Comparison of ENCODE assay signal across 25 mouse cellular contexts in the genomic region with DNA sequence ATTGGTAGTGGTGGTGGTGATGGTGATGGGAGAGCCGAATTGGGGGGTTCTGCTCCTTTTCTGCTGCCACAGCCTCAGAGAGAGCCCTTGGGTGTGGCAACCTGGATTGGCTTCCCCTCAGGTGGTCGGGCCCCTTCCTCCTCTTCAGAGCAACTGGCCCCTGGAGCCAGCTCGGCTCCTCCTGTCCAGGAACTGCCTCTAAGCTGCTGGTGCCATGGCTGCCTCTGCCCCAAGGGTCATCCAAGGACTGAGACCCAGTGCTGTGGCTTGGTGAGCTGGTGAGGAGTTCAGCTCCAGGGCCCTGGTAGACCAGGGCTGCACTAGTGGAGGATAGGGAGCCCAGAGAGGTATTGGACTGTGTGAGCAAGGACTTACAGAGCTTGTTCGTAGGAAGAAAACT.
DNase-seq lines count a peak whose midpoint lies in the region; ATAC-seq lines count a peak whose summit lies in the region.
"Had no signal": no experiment of that assay in that cellular context is flagged by ENCODE, and none has a peak within 500 bp of the region (broad histone marks: within the 10 kb centered on the region; RNA-seq: fewer than 3 reads in every experiment).

No protein-coding gene starts in this region.

- 90% methylated on average over 4 of the region's 4 CpGs for WGBS in limb, embryonic 15.5 days
- 88% methylated on average over 4 of the region's 4 CpGs for WGBS in limb, embryonic 10.5 days

- no peak overlapping the region for H3K4me3 ChIP-seq in limb, embryonic 15.5 days
- H3K4me3 ChIP-seq in limb, embryonic 10.5 days, result no peak overlapping the region
- H3K4me3 ChIP-seq: embryonic facial prominence, embryonic 10.5 days; embryonic facial prominence, embryonic 12.5 days; forebrain, embryonic 13.5 days; forebrain, embryonic 15.5 days had no signal

- H3K27me3 ChIP-seq in limb, embryonic 15.5 days, result no peaks in the 10 kb centered on the region
- H3K27me3 ChIP-seq in limb, embryonic 10.5 days (ENCODE audit: low read depth, poor library complexity, severe bottlenecking), result no peaks in the 10 kb centered on the region
- H3K27me3 ChIP-seq: CH12.LX; embryonic facial prominence, embryonic 12.5 days; forebrain, embryonic 13.5 days; forebrain, embryonic 15.5 days; Patski had no signal

- H3K9ac ChIP-seq in limb, embryonic 15.5 days, result no peak overlapping the region
- H3K9ac ChIP-seq: embryonic facial prominence, embryonic 12.5 days; forebrain, embryonic 13.5 days; forebrain, embryonic 15.5 days; forebrain, postnatal 0 days had no signal

- no peaks in the 10 kb centered on the region for H3K4me1 ChIP-seq in limb, embryonic 15.5 days
- H3K4me1 ChIP-seq in limb, embryonic 10.5 days, result no peaks in the 10 kb centered on the region
- H3K4me1 ChIP-seq: embryonic facial prominence, embryonic 10.5 days; embryonic facial prominence, embryonic 12.5 days; forebrain, embryonic 13.5 days had no signal

- ATAC-seq in cerebellum, adult (ENCODE audit: insufficient number of reproducible peaks, low FRiP score, low TSS enrichment), result 0 out of 2 replicates have a peak, but pooled peaks have one; percentile 10
- ATAC-seq in limb, embryonic 15.5 days (ENCODE audit: insufficient number of reproducible peaks, low FRiP score, low TSS enrichment, low read depth), result peak; percentile 19; the same call in 1 of the 2 replicates
- ATAC-seq: activated CD4-positive, CD25-positive, alpha-beta regulatory T cell, adult 4 months; CD4-positive, CD25-positive, alpha-beta regulatory T cell, adult 4 months; forebrain, embryonic 13.5 days; forebrain, embryonic 15.5 days; forebrain, postnatal 0 days; Patski had no signal

- no peak for DNase-seq in cerebellum, postnatal 10 days
- DNase-seq in limb, embryonic 10.5 days (ENCODE audit: low spot score), result no peak
- peak; percentile 30 for DNase-seq in testis, postnatal 10 days (ENCODE audit: low spot score)
- no peak for DNase-seq in testis, postnatal 14 days (ENCODE audit: low spot score)
- DNase-seq: adrenal gland, adult 8-10 months; adrenal gland, postnatal 14 days; adrenal gland, postnatal 36 days; B cell, adult 2 months; cerebellum, adult 11 months; cerebellum, adult 18-20 months; cerebellum, adult 8-10 months; cerebellum, adult 9-11 months; cerebellum, postnatal 25 days; forebrain, postnatal 0 days had no signal

- no peak overlapping the region for H3K4me2 ChIP-seq in limb, embryonic 15.5 days
- H3K4me2 ChIP-seq: embryonic facial prominence, embryonic 12.5 days; forebrain, embryonic 13.5 days; forebrain, embryonic 15.5 days had no signal

- H3K9me3 ChIP-seq in limb, embryonic 15.5 days, result no peaks in the 10 kb centered on the region
- H3K9me3 ChIP-seq in limb, embryonic 10.5 days (replicated peaks), result no peaks in the 10 kb centered on the region
- H3K9me3 ChIP-seq: embryonic facial prominence, embryonic 10.5 days; embryonic facial prominence, embryonic 12.5 days; forebrain, embryonic 15.5 days had no signal

- no peak overlapping the region for H3K27ac ChIP-seq in limb, embryonic 15.5 days
- H3K27ac ChIP-seq in limb, embryonic 10.5 days, result no peak overlapping the region
- H3K27ac ChIP-seq: embryonic facial prominence, embryonic 10.5 days; embryonic facial prominence, embryonic 12.5 days; forebrain, embryonic 13.5 days; forebrain, embryonic 15.5 days had no signal

- H3K36me3 ChIP-seq in limb, embryonic 15.5 days, result no peaks in the 10 kb centered on the region
- no peaks in the 10 kb centered on the region for H3K36me3 ChIP-seq in limb, embryonic 10.5 days
- H3K36me3 ChIP-seq: embryonic facial prominence, embryonic 10.5 days; embryonic facial prominence, embryonic 12.5 days; forebrain, embryonic 15.5 days; G1E had no signal
